Mouse (Mus musculus): Measurements from ENCODE around the gene Ifit2.

- no peak for TF ChIP-seq CTCF (IDR thresholded peaks at IDR 0.05; ENCODE audit: borderline replicate concordance, insufficient read depth, low read length)
- no peak for TF ChIP-seq POLR2A (IDR thresholded peaks at IDR 0.05; ENCODE audit: low read depth, low read length)
Observed at GRCm38 (mm10) chr19:34623781-34624180, 73.3 kb downstream of the Ifit2 start.
